Mouse (Mus musculus) spleen, adult 12 weeks (tissue): Measurements from ENCODE around the gene Vps52.

Experiments
- DNase-seq: peaks from one replicate; pipeline ENCODE4 v3.0.0; 2022; ENCODE audit warnings: low spot score

Gene Vps52

DNA sequence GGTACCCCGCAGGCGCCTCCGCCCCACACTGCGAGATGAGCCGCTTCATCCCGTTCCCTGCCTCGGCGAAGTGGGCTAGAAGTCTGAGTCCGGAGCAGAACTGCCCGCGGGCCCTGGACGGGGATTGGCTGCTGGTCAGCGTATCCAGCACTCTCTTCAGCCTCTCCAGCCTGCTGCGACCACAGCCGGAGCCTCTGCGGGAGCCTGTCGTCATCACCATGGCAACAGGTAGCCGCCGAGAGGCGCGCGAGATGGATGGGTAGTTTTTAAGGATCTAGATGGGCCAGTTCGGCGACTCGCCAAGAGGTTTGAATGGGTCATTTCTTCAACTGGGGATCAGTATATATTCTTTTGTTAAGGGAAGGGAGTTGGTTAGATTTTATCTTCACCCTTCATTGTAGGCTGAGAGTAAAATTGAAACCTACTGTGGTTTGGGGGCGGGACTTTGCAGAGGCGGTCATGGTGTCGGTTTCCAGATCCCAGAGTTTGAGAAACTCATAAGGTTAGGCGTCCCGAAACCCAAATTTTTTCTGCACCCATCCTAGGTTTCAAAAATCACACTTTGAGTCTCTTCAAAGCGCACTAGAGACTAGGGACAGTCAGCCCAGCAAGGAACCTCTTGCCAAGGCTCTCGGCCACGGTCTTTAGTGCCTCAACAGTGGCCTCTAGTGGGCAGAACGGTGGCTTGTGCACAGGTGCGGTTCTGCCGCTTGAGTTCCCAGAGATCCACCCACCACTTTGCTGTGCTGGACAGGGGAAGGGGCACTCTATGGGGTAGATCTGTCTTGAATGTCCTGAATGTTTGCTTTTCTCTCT lies 35.1 kb upstream of the Vps52 start:
- DNase-seq: peak; percentile 84

- DNase-seq: no peak
Measured at GRCm38 (mm10) chr17:33921361-33921760, 34.3 kb upstream of the Vps52 start.

- DNase-seq: peak; percentile 48
Measured at GRCm38 (mm10) chr17:33924577-33925283, 30.9 kb upstream of the Vps52 start.

GRCm38 (mm10) chr17:33925406-33926116 lies 30.1 kb upstream of the Vps52 start:
- DNase-seq: no peak

GRCm38 (mm10) chr17:33926207-33926932 lies 29.2 kb upstream of the Vps52 start:
- DNase-seq: no peak

GRCm38 (mm10) chr17:33928251-33928947 lies 27.2 kb upstream of the Vps52 start:
- DNase-seq: no peak

- peak; percentile 95 for DNase-seq
Measured at GRCm38 (mm10) chr17:33929371-33930279, 26.0 kb upstream of the Vps52 start, which contains the start of gene Rgl2. Gene Rgl2 (plus strand): TSS chr17:33929543.

DNA sequence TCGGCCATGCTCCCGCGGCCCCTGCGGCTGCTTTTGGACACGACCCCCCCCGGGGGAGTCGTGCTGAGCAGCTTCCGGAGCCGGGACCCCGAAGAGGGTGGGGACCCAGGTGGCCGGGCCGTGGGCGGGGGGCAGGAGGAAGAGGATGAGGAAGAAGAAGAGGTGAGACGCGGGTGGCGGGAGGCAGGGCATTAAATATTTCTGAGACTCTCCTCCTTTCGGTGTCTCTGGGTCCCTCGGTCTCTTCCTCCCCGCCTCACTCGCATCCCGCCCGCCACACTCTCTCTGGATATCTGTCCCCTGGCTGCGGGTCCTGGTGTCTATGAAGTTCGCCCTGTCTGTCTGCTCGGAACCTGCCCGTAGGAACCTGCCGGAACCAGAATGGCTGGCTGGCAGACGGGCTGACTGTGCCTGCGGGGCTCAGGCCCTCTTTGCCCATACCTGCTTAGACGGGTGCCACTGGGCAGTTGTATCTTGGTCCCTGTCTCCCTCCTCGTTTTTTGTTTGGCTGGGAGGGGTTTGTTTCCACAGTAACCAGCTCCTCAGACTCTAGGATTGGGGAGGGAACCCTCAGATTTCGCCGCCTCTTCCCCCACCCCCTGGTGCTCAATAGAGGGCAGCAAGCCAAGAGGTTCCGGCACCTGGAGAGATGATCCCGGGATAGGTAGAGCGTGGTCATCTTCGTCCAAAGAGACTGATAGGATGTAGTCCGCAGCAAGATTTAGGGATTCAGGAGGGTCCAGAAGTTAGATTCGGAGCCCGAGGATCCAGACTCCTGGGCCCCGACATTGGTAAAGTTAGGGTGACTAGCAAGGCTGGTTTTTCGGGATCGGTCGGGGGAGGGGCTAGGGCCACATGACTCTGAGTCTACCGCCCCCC lies 25.1 kb upstream of the Vps52 start:
- no peak for DNase-seq

DNA sequence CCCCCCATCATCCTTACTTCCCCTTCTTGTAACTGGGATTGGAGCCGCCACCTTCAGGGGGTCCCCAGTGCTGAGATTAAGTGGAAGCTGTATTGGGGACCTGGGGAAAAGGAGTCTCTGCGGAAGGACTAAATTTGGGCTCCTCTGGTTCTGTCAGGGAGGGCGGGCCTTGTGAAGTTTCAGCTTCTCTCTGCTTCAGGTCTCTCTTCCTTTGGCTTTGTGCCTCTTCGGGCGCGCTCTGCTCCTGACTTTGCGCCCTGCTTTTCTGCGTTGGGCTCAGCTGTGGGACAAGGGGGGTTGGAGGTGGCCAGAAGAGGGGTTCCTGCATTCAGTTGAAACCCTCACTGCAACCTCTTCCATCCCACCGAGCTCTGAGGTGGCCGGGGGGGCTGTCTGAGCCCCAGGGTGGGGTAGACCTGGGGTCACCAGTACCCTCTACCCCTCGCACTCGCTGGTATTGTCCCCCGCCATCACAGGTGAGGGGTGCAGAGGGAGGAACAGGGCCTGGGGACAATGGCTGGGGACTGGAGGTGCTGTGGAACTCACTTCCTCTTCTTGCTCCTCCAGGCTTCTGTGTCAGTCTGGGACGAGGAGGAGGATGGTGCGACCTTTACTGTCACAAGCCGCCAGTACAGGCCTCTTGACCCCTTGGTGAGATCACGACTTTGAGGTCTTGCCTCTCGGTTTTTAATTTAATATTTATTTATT lies 24.3 kb upstream of the Vps52 start:
- no peak for DNase-seq

- no peak for DNase-seq
Measured at GRCm38 (mm10) chr17:33931947-33932346, 23.7 kb upstream of the Vps52 start.

DNA sequence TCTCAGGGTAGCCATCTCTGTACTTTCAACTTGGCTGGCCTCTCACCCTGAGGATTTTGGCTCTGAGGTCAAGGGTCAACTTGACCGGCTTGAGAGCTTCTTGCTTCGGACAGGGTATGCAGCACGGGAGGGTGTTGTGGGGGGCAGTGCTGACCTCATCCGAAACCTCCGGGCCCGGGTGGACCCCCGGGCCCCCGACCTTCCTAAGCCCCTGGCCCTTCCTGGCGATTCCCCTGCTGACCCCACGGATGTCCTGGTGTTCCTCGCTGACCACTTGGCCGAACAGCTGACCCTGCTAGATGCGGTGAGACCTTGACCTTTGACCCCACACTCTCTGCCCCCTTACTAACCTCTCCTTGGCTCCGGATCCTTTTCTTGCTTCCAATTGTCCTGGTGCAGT lies 23.2 kb upstream of the Vps52 start:
- DNase-seq: no peak

DNA sequence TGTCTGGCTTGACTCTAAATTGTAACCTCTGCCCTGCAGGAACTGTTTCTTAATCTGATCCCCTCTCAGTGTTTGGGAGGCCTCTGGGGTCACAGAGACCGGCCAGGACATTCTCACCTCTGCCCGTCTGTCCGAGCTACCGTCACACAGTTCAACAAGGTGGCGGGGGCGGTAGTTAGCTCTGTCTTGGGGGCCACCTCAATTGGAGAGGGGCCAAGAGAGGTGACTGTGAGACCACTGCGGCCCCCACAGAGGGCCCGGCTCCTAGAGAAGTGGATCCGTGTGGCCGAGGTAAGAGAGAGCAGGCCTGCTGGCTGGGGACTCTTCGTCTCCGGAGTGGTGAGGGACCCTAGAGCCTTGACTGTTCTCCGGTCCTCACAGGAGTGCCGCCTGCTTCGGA lies 22.6 kb upstream of the Vps52 start:
- DNase-seq: no peak

- no peak for DNase-seq
Measured at GRCm38 (mm10) chr17:33935422-33936055, 20.1 kb upstream of the Vps52 start.

- DNase-seq: no peak
Measured at GRCm38 (mm10) chr17:33936993-33937392, 18.6 kb upstream of the Vps52 start.

DNA sequence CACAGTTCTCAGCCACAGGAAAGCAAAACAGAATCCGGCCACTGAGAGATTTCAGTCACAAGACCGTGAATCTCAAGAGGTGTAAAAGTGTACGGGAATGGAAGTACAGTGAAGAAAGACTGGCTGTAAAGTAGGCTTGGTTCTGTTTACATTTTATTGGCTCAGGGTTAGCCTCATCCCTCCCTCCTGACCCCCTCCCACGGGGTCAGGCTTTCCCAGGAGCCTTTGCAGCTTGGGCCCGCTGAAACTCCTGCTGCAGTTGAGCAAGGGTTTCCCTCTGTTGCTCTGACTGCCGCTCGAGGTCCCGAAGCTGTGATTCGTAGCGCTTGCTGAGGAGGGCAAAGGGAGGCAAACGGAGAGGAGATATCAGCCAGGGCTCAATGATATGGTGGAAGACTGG lies 16.8 kb upstream of the Vps52 start:
- DNase-seq: no peak

DNA sequence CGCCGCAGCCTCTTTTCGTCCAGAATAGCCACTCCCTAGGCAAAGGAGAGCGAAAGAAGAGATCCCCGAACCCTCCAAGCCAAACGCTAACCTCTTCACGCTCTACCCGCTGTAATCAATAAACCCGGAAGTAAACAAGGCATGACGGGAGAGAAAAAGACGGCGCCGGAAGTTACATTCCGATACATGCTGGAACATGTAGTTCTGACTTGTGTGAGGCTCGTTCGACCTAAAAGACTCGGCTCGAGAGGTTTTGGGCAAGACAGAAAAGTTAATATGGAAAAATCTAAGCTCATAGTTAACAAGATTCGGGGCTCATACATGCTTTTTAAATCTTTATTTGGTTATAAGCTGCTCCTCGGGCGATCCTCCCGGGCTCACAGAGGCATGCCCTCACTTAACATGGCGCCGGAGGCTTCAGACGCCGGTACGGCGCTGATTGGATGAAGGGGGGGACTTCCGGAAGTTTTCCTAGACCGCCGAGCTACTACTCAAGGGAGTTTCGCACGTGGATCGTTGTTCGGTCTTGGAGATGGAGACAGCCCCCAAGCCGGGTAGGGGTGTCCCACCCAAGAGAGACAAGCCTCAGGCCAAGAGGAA lies 15.3 kb upstream of the Vps52 start, which contains the start of the genes Pfdn6 and Wdr46:
TSS of gene Pfdn6 (minus strand) at position 138 of the 600 bp plus-strand sequence.
TSS of gene Wdr46 (plus strand) at position 455 of the 600 bp plus-strand sequence.
- DNase-seq: peak; percentile 85

- no peak for DNase-seq
Measured at GRCm38 (mm10) chr17:33940981-33941380, 14.6 kb upstream of the Vps52 start.

DNA sequence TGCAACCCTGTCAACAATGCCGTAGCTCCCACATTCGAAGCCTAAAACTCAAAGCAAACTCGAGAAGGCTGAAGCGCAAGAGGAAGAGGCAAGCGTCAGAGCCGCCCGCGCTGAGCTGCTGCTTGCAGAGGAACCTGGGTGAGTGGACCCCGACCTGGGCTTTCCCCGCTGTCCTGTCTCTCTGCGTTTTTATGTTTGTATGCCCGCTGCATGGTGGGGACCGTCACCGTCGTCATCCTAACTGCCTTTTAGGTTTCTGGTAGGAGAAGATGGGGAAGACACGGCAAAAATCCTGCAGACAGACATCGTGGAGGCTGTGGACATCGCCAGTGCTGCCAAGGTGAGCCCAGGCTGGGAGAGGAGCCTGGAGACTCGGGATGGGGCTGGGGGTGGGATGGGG lies 14.2 kb upstream of the Vps52 start:
- DNase-seq: no peak
